Mouse (Mus musculus) olfactory bulb, adult 2 months (tissue): ENCODE measurements at regions not wholly inside any gene's neighbourhood (a gene's known extent, or its start where the extent isn't known, plus 50 kb on each side); places are given as distances from the start of the nearest gene placed in this dataset.

Experiments
- CTCF ChIP-seq: fragments of 200-500 bp; IDR thresholded peaks from 2 replicates; pipeline ENCODE4 v1.5.1; 2012; ENCODE audit warnings: low read depth, mild to moderate bottlenecking, low read length, moderate library complexity; ENCODE audit not compliant: insufficient read depth
- POLR2A ChIP-seq: fragments of 200-500 bp; IDR thresholded peaks from 2 replicates; pipeline ENCODE4 v1.6.1; 2012; ENCODE audit warnings: mild to moderate bottlenecking, low read depth, low read length, moderate library complexity; ENCODE audit not compliant: insufficient read depth

DNA sequence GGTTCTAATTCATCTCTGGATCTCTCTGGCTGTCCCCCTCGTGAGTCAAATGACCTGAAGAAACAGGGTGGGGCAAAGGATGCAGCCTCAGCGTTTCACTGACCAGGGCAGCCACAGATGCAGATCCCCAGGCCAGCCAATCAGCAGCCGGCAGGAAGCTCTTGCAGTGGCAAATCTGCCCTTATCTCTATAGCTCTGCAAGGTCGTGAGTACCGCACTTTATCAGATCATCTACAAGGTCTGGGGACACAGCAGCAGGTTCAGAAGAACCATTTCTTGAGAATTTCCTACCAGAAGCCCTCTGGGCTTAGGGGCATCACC, 232.9 kb downstream of the Bcl11b start:
- no peak for TF ChIP-seq CTCF
- TF ChIP-seq POLR2A = no peak
